Mouse (Mus musculus) kidney, adult 2 months (tissue): ENCODE data around the gene Tbc1d1.

Source experiments
- CTCF ChIP-seq: fragments of 200-500 bp; conservative IDR thresholded peaks from 2 replicates; pipeline ENCODE4 v1.5.1; 2011; ENCODE audit warnings: low read depth, mild to moderate bottlenecking, control low read depth, low read length, moderate library complexity, mixed read lengths; ENCODE audit not compliant: insufficient read depth, insufficient read length
- POLR2A ChIP-seq: fragments of 200-500 bp; IDR thresholded peaks from one replicate; pipeline ENCODE4 v1.6.1; 2011; ENCODE audit warnings: low read depth, low read length, control low read depth

GRCm38 (mm10) chr5:64117191-64117590 lies 38.9 kb upstream of the Tbc1d1 start:
- TF ChIP-seq CTCF (no peak), POLR2A (no peak)
